9 mouse cellular contexts compared by ENCODE assay signal in the genomic region with DNA sequence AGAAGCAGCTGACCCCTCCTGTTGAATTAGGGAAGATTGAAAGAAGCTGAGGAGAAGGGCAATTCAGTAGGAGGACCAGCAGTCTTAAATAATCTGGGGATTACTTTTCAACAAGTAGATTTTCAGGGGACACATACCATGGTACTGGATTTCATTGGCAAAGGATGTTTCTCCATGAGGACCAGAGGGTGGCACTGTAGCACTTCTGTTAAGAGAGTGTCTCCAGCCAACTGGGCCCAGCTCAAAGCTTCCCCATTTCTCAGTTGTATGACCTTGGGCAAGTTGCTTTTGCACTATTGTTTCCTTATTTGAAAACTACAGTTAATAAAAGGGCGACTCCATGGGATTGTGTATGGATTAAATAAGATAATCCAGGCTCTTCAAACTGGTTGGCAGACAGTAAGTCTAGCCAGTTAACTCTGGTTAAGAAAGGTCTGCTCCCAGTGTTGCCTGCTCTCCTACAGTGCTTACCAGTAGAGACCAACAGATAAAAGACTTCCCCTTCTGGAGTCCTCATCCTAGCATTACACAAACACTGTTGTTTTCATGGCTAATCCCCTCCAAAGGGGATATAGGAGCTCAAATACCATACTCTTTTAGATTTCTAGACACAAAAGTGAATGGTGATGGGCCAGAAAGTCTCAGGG.
DNase-seq lines count a peak whose midpoint lies in the region; ATAC-seq and TF ChIP-seq lines count a peak whose summit lies in the region.
"Had no signal": no experiment of that assay in that cellular context is flagged by ENCODE, and none has a peak within 500 bp of the region (broad histone marks: within the 10 kb centered on the region; RNA-seq: fewer than 3 reads in every experiment).

No protein-coding gene starts in this region.

- H3K36me3 ChIP-seq in forebrain, embryonic 12.5 days (replicated peaks): no peaks in the 10 kb centered on the region
- no peaks in the 10 kb centered on the region for H3K36me3 ChIP-seq in hindbrain, embryonic 16.5 days (ENCODE audit: control insufficient read depth, insufficient read depth, low read length)
- no peaks in the 10 kb centered on the region for H3K36me3 ChIP-seq in limb, embryonic 14.5 days (ENCODE audit: control insufficient read depth, insufficient read depth, low read length)
- H3K36me3 ChIP-seq: heart, embryonic 15.5 days had no signal

- WGBS in forebrain, embryonic 12.5 days: 10% methylated on average over 1 of the region's 1 CpGs
- 25% methylated on average over 1 of the region's 1 CpGs for WGBS in hindbrain, embryonic 16.5 days
- 14% methylated on average over 1 of the region's 1 CpGs for WGBS in limb, embryonic 14.5 days

- no peak overlapping the region for H3K4me2 ChIP-seq in forebrain, embryonic 12.5 days
- no peak overlapping the region for H3K4me2 ChIP-seq in hindbrain, embryonic 16.5 days (ENCODE audit: low read length)
- H3K4me2 ChIP-seq in limb, embryonic 14.5 days (replicated peaks; ENCODE audit: low read depth, low read length, severe bottlenecking): no peak overlapping the region
- H3K4me2 ChIP-seq: heart, embryonic 15.5 days had no signal

- TF ChIP-seq POLR2A in limb, embryonic 14.5 days (IDR thresholded peaks at IDR 0.05; ENCODE audit: borderline replicate concordance, extremely low read depth, insufficient read depth, insufficient read length): no peak

- peak; percentile 75; the same call in 1 of the 2 replicates for ATAC-seq in forebrain, embryonic 12.5 days (ENCODE audit: low FRiP score)
- peak; percentile 84 for ATAC-seq in hindbrain, embryonic 16.5 days
- peak; percentile 57 for ATAC-seq in limb, embryonic 14.5 days (ENCODE audit: low FRiP score, low read depth)

- no peaks in the 10 kb centered on the region for H3K27me3 ChIP-seq in forebrain, embryonic 12.5 days
- H3K27me3 ChIP-seq in hindbrain, embryonic 16.5 days (replicated peaks; ENCODE audit: control insufficient read depth, insufficient read depth, low read length): no peaks in the 10 kb centered on the region
- H3K27me3 ChIP-seq in limb, embryonic 14.5 days (ENCODE audit: control insufficient read depth, insufficient read depth, low read length): no peaks in the 10 kb centered on the region
- H3K27me3 ChIP-seq: heart, embryonic 15.5 days had no signal

- no peaks in the 10 kb centered on the region for H3K9me3 ChIP-seq in forebrain, embryonic 12.5 days
- H3K9me3 ChIP-seq in hindbrain, embryonic 16.5 days (ENCODE audit: control insufficient read depth, low read length): no peaks in the 10 kb centered on the region
- no peaks in the 10 kb centered on the region for H3K9me3 ChIP-seq in limb, embryonic 14.5 days (ENCODE audit: control insufficient read depth, low read length)
- H3K9me3 ChIP-seq: heart, embryonic 15.5 days had no signal

- no peak overlapping the region for H3K4me3 ChIP-seq in forebrain, embryonic 12.5 days (replicated peaks)
- H3K4me3 ChIP-seq in hindbrain, embryonic 16.5 days (ENCODE audit: low read length): no peak overlapping the region
- no peak overlapping the region for H3K4me3 ChIP-seq in limb, embryonic 14.5 days (replicated peaks; ENCODE audit: low read length)
- H3K4me3 ChIP-seq: heart, embryonic 15.5 days had no signal

- 0 out of 2 replicates have a peak, but pooled peaks cover 4% of the 10 kb centered on the region for H3K4me1 ChIP-seq in forebrain, embryonic 12.5 days
- H3K4me1 ChIP-seq in hindbrain, embryonic 16.5 days (ENCODE audit: control insufficient read depth, insufficient read depth, low read depth, low read length): no peaks in the 10 kb centered on the region
- H3K4me1 ChIP-seq in limb, embryonic 14.5 days (ENCODE audit: control insufficient read depth, insufficient read depth, low read length): no peaks in the 10 kb centered on the region
- H3K4me1 ChIP-seq: heart, embryonic 15.5 days had no signal

- peak; percentile 18 for DNase-seq in gastrocnemius, postnatal 10 days
- no peak for DNase-seq in gastrocnemius, postnatal 25 days
- DNase-seq in MN1 (ENCODE audit: low spot score): peak; percentile 9
- peak; percentile 58 for DNase-seq in limb, embryonic 14.5 days (ENCODE audit: low spot score)
- peak; percentile 26 for DNase-seq in right cerebral cortex, postnatal 14 days
- DNase-seq in thymus, postnatal 10 days (ENCODE audit: low spot score in 2 of 2): no peak

- no peak overlapping the region for H3K9ac ChIP-seq in forebrain, embryonic 12.5 days
- no peak overlapping the region for H3K9ac ChIP-seq in hindbrain, embryonic 16.5 days (ENCODE audit: low read depth, low read length)
- H3K9ac ChIP-seq in limb, embryonic 14.5 days (ENCODE audit: low read depth, low read length, severe bottlenecking): no peak overlapping the region
- H3K9ac ChIP-seq: heart, embryonic 15.5 days had no signal

- H3K27ac ChIP-seq in forebrain, embryonic 12.5 days: no peak overlapping the region
- no peak overlapping the region for H3K27ac ChIP-seq in hindbrain, embryonic 16.5 days (ENCODE audit: low read depth, low read length)
- no peak overlapping the region for H3K27ac ChIP-seq in limb, embryonic 14.5 days (replicated peaks; ENCODE audit: low read depth, low read length)
- H3K27ac ChIP-seq: heart, embryonic 15.5 days had no signal

Comparison
In these comparisons a context has a peak if more than half of its experiments do, and no peak if none do; other contexts are left out.
1. DNase-seq: peak in gastrocnemius, postnatal 10 days (single experiment), MN1 (single experiment), limb, embryonic 14.5 days (single experiment) and right cerebral cortex, postnatal 14 days (single experiment); none in gastrocnemius, postnatal 25 days (single experiment) and thymus, postnatal 10 days (0 of 2).
2. Peak in every context shown above with its lines, with median percentiles within 50 percentile points of each other: ATAC-seq.